Mouse (Mus musculus): ENCODE results near the gene Copz1. TPM values are rescaled to one million over a fixed set of nuclear protein-coding genes. Genes with fewer than 3 reads are reported as not detected.

The Copz1 gene
- total RNA-seq, 1 experiment from 2014 or later: 59.5 TPM

- ATAC-seq (replicated peaks in 1 of 2; ENCODE audit: insufficient read depth in 1 of 2, low FRiP score in 2 of 2, low TSS enrichment in 1 of 2, low read depth in 1 of 2, poor library complexity in 2 of 2, severe bottlenecking in 2 of 2): peak; percentile 49 to 52
Measured at GRCm38 (mm10) chr15:103339961-103340337, 67.4 kb downstream of the Copz1 start, which contains the start of gene Zfp385a. Gene Zfp385a, minus strand, starts transcription at chr15:103340093.

DNA sequence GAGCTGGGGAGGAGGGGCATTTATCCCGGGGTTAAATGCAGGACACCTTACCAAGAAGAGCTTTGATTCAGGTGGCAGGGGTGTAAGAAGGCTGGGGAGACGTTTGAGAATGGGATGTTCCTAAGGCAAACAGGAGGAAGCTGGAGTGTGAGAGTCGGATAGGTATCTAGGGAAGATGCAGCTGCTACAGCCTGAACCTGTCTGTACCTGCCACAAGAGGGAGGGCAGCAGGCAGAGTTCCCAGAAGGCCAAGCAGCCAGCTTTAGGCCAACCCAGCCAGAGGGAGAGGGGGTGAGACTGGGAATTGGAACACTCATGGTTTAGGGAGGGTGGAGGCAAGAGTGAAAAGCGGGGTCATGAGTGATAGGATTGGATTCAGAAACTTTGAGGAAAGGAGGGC, 68.3 kb downstream of the Copz1 start:
- no peak for ATAC-seq (replicated peaks in 1 of 2; ENCODE audit: insufficient read depth in 1 of 2, low FRiP score in 2 of 2, low TSS enrichment in 1 of 2, low read depth in 1 of 2, poor library complexity in 2 of 2, severe bottlenecking in 2 of 2)

- ATAC-seq (replicated peaks in 1 of 2; ENCODE audit: insufficient read depth in 1 of 2, low FRiP score in 2 of 2, low TSS enrichment in 1 of 2, low read depth in 1 of 2, poor library complexity in 2 of 2, severe bottlenecking in 2 of 2): no peak
Measured at GRCm38 (mm10) chr15:103341547-103341946, 69.0 kb downstream of the Copz1 start.

- peak; percentile 29 to 33; a peak in 2 of 4 replicates for ATAC-seq (replicated peaks in 1 of 2; ENCODE audit: insufficient read depth in 1 of 2, low FRiP score in 2 of 2, low TSS enrichment in 1 of 2, low read depth in 1 of 2, poor library complexity in 2 of 2, severe bottlenecking in 2 of 2)
Measured at GRCm38 (mm10) chr15:103342415-103342814, 69.9 kb downstream of the Copz1 start.

DNA sequence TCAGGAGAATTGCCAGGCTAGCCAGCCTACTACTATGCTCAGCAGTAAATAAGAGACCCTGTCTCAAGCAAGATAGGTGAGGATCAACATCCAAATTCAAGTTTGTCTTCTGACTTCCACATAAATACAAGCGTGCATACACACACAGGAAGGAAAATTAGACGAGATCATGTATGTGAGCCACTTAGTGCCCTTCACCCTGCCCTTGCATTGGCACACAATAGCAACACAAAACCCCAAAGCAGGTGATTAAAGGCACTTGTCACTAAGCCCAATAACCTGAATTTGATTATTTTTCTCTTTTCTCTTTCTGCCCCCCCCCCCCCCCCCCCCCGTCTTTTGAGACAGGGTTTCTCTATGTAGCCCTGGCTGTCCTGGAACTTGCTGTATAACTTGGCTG, 70.5 kb downstream of the Copz1 start:
- ATAC-seq (replicated peaks in 1 of 2; ENCODE audit: insufficient read depth in 1 of 2, low FRiP score in 2 of 2, low TSS enrichment in 1 of 2, low read depth in 1 of 2, poor library complexity in 2 of 2, severe bottlenecking in 2 of 2): no peak

GRCm38 (mm10) chr15:103343556-103343955, 71.0 kb downstream of the Copz1 start:
- no peak for ATAC-seq (replicated peaks in 1 of 2; ENCODE audit: insufficient read depth in 1 of 2, low FRiP score in 2 of 2, low TSS enrichment in 1 of 2, low read depth in 1 of 2, poor library complexity in 2 of 2, severe bottlenecking in 2 of 2)

- ATAC-seq (replicated peaks in 1 of 2; ENCODE audit: insufficient read depth in 1 of 2, low FRiP score in 2 of 2, low TSS enrichment in 1 of 2, low read depth in 1 of 2, poor library complexity in 2 of 2, severe bottlenecking in 2 of 2): no peak
Measured at GRCm38 (mm10) chr15:103345789-103346188, 73.3 kb downstream of the Copz1 start.

- ATAC-seq (replicated peaks in 1 of 2; ENCODE audit: insufficient read depth in 1 of 2, low FRiP score in 2 of 2, low TSS enrichment in 1 of 2, low read depth in 1 of 2, poor library complexity in 2 of 2, severe bottlenecking in 2 of 2): peak; percentile 57 to 68
Measured at GRCm38 (mm10) chr15:103347275-103347684, 74.8 kb downstream of the Copz1 start.

Other genes with a start within 250 kb of the Copz1 start
- 3.7 and 6.1 TPM in 2 replicates for gene Smug1, start 105.6 kb upstream of the Copz1 start, total RNA-seq (2017)
- gene Cbx5, start 32.9 kb upstream of the Copz1 start, total RNA-seq (2017): 211 and 226 TPM in 2 replicates
- 1,381 and 2,732 TPM in 2 replicates for gene Hnrnpa1, start 32.3 kb upstream of the Copz1 start, total RNA-seq (2017)
- 198 and 245 TPM in 2 replicates for gene Nfe2, start 14.3 kb upstream of the Copz1 start, total RNA-seq (2017)
- gene Gpr84, start 37.9 kb downstream of the Copz1 start, total RNA-seq (2017): 1.3 and 2.1 TPM in 2 replicates
- 2.7 and 3.9 TPM in 2 replicates for gene Zfp385a, start 67.4 kb downstream of the Copz1 start, total RNA-seq (2017)
- 10.3 and 11.7 TPM in 2 replicates for gene Itga5, start 94.0 kb downstream of the Copz1 start, total RNA-seq (2017)
- not detected in 2 replicates for gene Gtsf1, start 157.8 kb downstream of the Copz1 start, total RNA-seq (2017)
- not detected in 2 replicates for gene Gtsf2, start 175.8 kb downstream of the Copz1 start, total RNA-seq (2017)
- gene Nckap1l, start 181.1 kb downstream of the Copz1 start, total RNA-seq (2017): 130 and 158 TPM in 2 replicates
- gene Pde1b, start 230.3 kb downstream of the Copz1 start, total RNA-seq (2017): 5.8 and 7.5 TPM in 2 replicates

All from hematopoietic stem cell, adult 5-6 weeks (primary cell).